Mouse (Mus musculus) E14TG2a.4 (cell line): ENCODE data around the gene Pik3r2.

Experiments used
- CTCF ChIP-seq: conservative IDR thresholded peaks from 2 replicates; pipeline ENCODE4 v1.5.1; 2014; ENCODE audit warnings: low read length
- NANOG ChIP-seq: IDR thresholded peaks from 2 replicates; pipeline ENCODE4 v1.6.1; 2014; ENCODE audit warnings: borderline replicate concordance, low read length, mixed read lengths
- POU5F1 ChIP-seq: IDR thresholded peaks from 2 replicates; pipeline ENCODE4 v1.6.1; 2014; ENCODE audit warnings: low read length, borderline replicate concordance

- TF ChIP-seq CTCF (no peak), NANOG (no peak), POU5F1 (no peak)
Measured at GRCm38 (mm10) chr8:70791294-70791701, 14.8 kb upstream of the Pik3r2 start.
